Mouse (Mus musculus) limb, embryonic 11.5 days (tissue): ENCODE measurements around the gene Imp4. TPM values are rescaled to one million over a fixed set of nuclear protein-coding genes. Genes with fewer than 3 reads are reported as not detected.
A peak's percentile ranks its signal among the peaks of the same experiment; 100 is the strongest.

ENCODE experiments used
- ATAC-seq: fragments of 200-750 bp; cut with Nextera tagmentation; 2 replicates; pipeline ENCODE4 v1.8.0; 2017; ENCODE audit warnings: low read depth; ENCODE audit not compliant: insufficient number of reproducible peaks, low FRiP score, low TSS enrichment
- DNase-seq: peaks from one replicate; pipeline ENCODE4 v3.0.0-alpha.2; 2015; ENCODE audit warnings: low spot score
- H3K27ac ChIP-seq: fragments of 300-500 bp; sonication (generic); replicated peaks from 2 replicates; pipeline ENCODE4 v1.5.1; 2014; ENCODE audit warnings: low read depth, mild to moderate bottlenecking, low read length
- H3K27me3 ChIP-seq: fragments of 300-500 bp; sonication (generic); 2 replicates; pipeline ENCODE4 v1.6.1; 2014; ENCODE audit warnings: mild to moderate bottlenecking, low read length, mixed read lengths; ENCODE audit not compliant: control insufficient read depth, insufficient read depth
- H3K36me3 ChIP-seq: fragments of 300-500 bp; sonication (generic); 2 replicates; pipeline ENCODE4 v1.6.1; 2014; ENCODE audit warnings: mild to moderate bottlenecking, low read length, moderate library complexity, mixed read lengths; ENCODE audit not compliant: control insufficient read depth, insufficient read depth
- H3K4me1 ChIP-seq: fragments of 300-500 bp; sonication (generic); 2 replicates; pipeline ENCODE4 v1.6.1; 2014; ENCODE audit warnings: low read length, mixed read lengths; ENCODE audit not compliant: control insufficient read depth, insufficient read depth
- H3K4me2 ChIP-seq: fragments of 300-500 bp; sonication (generic); 2 replicates; pipeline ENCODE4 v1.6.1; 2014; ENCODE audit warnings: low read depth, mild to moderate bottlenecking, moderate library complexity; ENCODE audit not compliant: severe bottlenecking
- H3K4me3 ChIP-seq: fragments of 300-500 bp; sonication (generic); 2 replicates; pipeline ENCODE4 v1.5.1; 2014; ENCODE audit warnings: low read depth, low read length
- H3K9ac ChIP-seq: fragments of 300-500 bp; sonication (generic); 2 replicates; pipeline ENCODE4 v1.6.1; 2014; ENCODE audit warnings: mild to moderate bottlenecking, low read length
- H3K9me3 ChIP-seq: fragments of 300-500 bp; sonication (generic); 2 replicates; pipeline ENCODE4 v1.6.1; 2016; ENCODE audit warnings: low read length; ENCODE audit not compliant: control insufficient read depth
- WGBS: fragments of 180-500 bp; shearing (Covaris S2); extraction: QIAGEN DNeasy Blood & Tissue Kit; methylation state at CpG from one replicate; pipeline ENCODE4 v1.1.7; 2014; 5-methylcytosine and 5-hydroxymethylcytosine counted together
- polyA plus RNA-seq: library from polyadenylated mRNA; unstranded; fragments of >200 nt; fragmentation: Nextera tagmentation; extraction: Ambion mirVana; gene quantifications from 2 replicates; pipeline ENCODE4 v1.2.1, GENCODE M21; 2014

Imp4 gene
- polyA plus RNA-seq, 1 experiment from 2014 or later: 118 TPM

- ATAC-seq (peak; percentile 37), DNase-seq (peak; percentile 34)
- WGBS: 8% methylated on average over 31 of the region's 31 CpGs
- Histone ChIP-seq H3K4me3 (peak overlapping the region; percentile 72), H3K27ac (no peak overlapping the region), H3K9ac (peak overlapping the region; percentile 66), H3K4me2 (peak overlapping the region; percentile 61), H3K4me1 (peaks cover 4% of the 10 kb centered on the region; the same call in 1 of the 2 replicates), H3K9me3 (no peaks in the 10 kb centered on the region), H3K36me3 (peaks cover 14% of the 10 kb centered on the region), H3K27me3 (no peaks in the 10 kb centered on the region)
Observed at GRCm38 (mm10) chr1:34439961-34440630, 445 bp downstream of the Imp4 start.

GRCm38 (mm10) chr1:34443124-34443523, 3.5 kb downstream of the Imp4 start:
- no peak overlapping the region for H3K27ac ChIP-seq
- no peak overlapping the region for H3K9ac ChIP-seq
- H3K4me2 ChIP-seq: no peak overlapping the region
- ATAC-seq (no peak), DNase-seq (no peak)
- no peaks in the 10 kb centered on the region for H3K9me3 ChIP-seq
- H3K27me3 ChIP-seq: no peaks in the 10 kb centered on the region
- H3K4me1 ChIP-seq: peaks cover 4% of the 10 kb centered on the region; the same call in 1 of the 2 replicates
- H3K36me3 ChIP-seq: peaks cover 14% of the 10 kb centered on the region
- H3K4me3 ChIP-seq: no peak overlapping the region
- 94% methylated on average over 6 of the region's 6 CpGs for WGBS

- Histone ChIP-seq H3K4me2 (no peak overlapping the region), H3K27me3 (peaks cover 19% of the 10 kb centered on the region; the same call in 1 of the 2 replicates), H3K4me1 (no peaks in the 10 kb centered on the region), H3K36me3 (no peaks in the 10 kb centered on the region), H3K9ac (no peak overlapping the region), H3K27ac (no peak overlapping the region), H3K9me3 (no peaks in the 10 kb centered on the region), H3K4me3 (no peak overlapping the region)
- DNase-seq (no peak), ATAC-seq (no peak)
- 26% methylated on average over 8 of the region's 8 CpGs for WGBS
Observed at GRCm38 (mm10) chr1:34458431-34458830, 18.8 kb downstream of the Imp4 start.

- DNase-seq (peak; percentile 95), ATAC-seq (peak; percentile 88)
- H3K27me3 ChIP-seq: peaks cover 19% of the 10 kb centered on the region; the same call in 1 of the 2 replicates
- H3K27ac ChIP-seq: no peak within 1 kb of the TSS
- peak within 1 kb of the TSS; percentile 74 for H3K4me2 ChIP-seq
- no peaks in the 10 kb centered on the region for H3K4me1 ChIP-seq
- H3K4me3 ChIP-seq: peak within 1 kb of the TSS; percentile 40
- peak within 1 kb of the TSS; percentile 35; the same call in 1 of the 2 replicates for H3K9ac ChIP-seq
- WGBS: 1% methylated on average over 48 of the region's 48 CpGs
- no peaks in the 10 kb centered on the region for H3K9me3 ChIP-seq
- H3K36me3 ChIP-seq: no peaks in the 10 kb centered on the region
Observed at GRCm38 (mm10) chr1:34459284-34460060, 19.8 kb downstream of the Imp4 start, which contains the start of gene Ptpn18. Gene Ptpn18 (plus strand): TSS chr1:34459762.

GRCm38 (mm10) chr1:34460061-34460441, 20.4 kb downstream of the Imp4 start:
- Histone ChIP-seq H3K36me3 (no peaks in the 10 kb centered on the region), H3K4me1 (no peaks in the 10 kb centered on the region), H3K27me3 (peaks cover 19% of the 10 kb centered on the region; the same call in 1 of the 2 replicates), H3K27ac (no peak overlapping the region), H3K4me3 (peak overlapping the region; percentile 40), H3K4me2 (peak overlapping the region; percentile 74), H3K9me3 (no peaks in the 10 kb centered on the region), H3K9ac (no peak overlapping the region; the same call in 1 of the 2 replicates)
- no peak; the same call in 1 of the 2 replicates for ATAC-seq
- 2% methylated on average over 15 of the region's 15 CpGs for WGBS
- no peak for DNase-seq

GRCm38 (mm10) chr1:34462766-34463165, 23.1 kb downstream of the Imp4 start:
- Histone ChIP-seq H3K4me1 (no peaks in the 10 kb centered on the region), H3K27ac (no peak overlapping the region), H3K27me3 (peaks cover 19% of the 10 kb centered on the region; the same call in 1 of the 2 replicates), H3K4me2 (no peak overlapping the region), H3K9me3 (no peaks in the 10 kb centered on the region), H3K4me3 (no peak overlapping the region), H3K9ac (no peak overlapping the region), H3K36me3 (no peaks in the 10 kb centered on the region)
- peak; percentile 67 for DNase-seq
- no peak for ATAC-seq
- 12% methylated on average over 7 of the region's 7 CpGs for WGBS

GRCm38 (mm10) chr1:34464310-34464817, 24.7 kb downstream of the Imp4 start:
- Histone ChIP-seq H3K4me2 (no peak overlapping the region), H3K36me3 (no peaks in the 10 kb centered on the region), H3K4me1 (no peaks in the 10 kb centered on the region), H3K9ac (no peak overlapping the region), H3K27me3 (peaks cover 12% of the 10 kb centered on the region; the same call in 1 of the 2 replicates), H3K9me3 (no peaks in the 10 kb centered on the region), H3K27ac (no peak overlapping the region), H3K4me3 (no peak overlapping the region)
- WGBS: 90% methylated on average over 8 of the region's 8 CpGs
- no peak for ATAC-seq
- DNase-seq: no peak

- no peaks in the 10 kb centered on the region for H3K9me3 ChIP-seq
- no peaks in the 10 kb centered on the region for H3K4me1 ChIP-seq
- no peak overlapping the region for H3K4me3 ChIP-seq
- no peak overlapping the region for H3K4me2 ChIP-seq
- ATAC-seq (no peak), DNase-seq (no peak)
- H3K36me3 ChIP-seq: no peaks in the 10 kb centered on the region
- H3K9ac ChIP-seq: no peak overlapping the region
- H3K27ac ChIP-seq: no peak overlapping the region
- 82% methylated on average over 6 of the region's 6 CpGs for WGBS
- peaks cover 4% of the 10 kb centered on the region; the same call in 1 of the 2 replicates for H3K27me3 ChIP-seq
Observed at GRCm38 (mm10) chr1:34465445-34465844, 25.8 kb downstream of the Imp4 start.
